In genomic region chr10:76668947-76669284, GRCm38 (mm10) we compare ENCODE assay signal across 9 mouse cellular contexts. TPM values are rescaled to one million over a fixed set of nuclear protein-coding genes. Genes with fewer than 3 reads are reported as not detected.
DNase-seq lines count a peak whose midpoint lies in the region; ATAC-seq lines count a peak whose summit lies in the region.
"Had no signal": no experiment of that assay in that cellular context is flagged by ENCODE, and none has a peak within 500 bp of the region (broad histone marks: within the 10 kb centered on the region; RNA-seq: fewer than 3 reads in every experiment).

No protein-coding gene starts in this region.

- no peak overlapping the region for H3K9ac ChIP-seq in liver, embryonic 11.5 days (ENCODE audit: low read depth, low read length)
- H3K9ac ChIP-seq: liver, embryonic 13.5 days had no signal

- no peaks in the 10 kb centered on the region for H3K27me3 ChIP-seq in liver, embryonic 11.5 days (replicated peaks; ENCODE audit: control insufficient read depth, insufficient read depth, low read length)
- H3K27me3 ChIP-seq: liver, embryonic 13.5 days had no signal

- peaks cover 6% of the 10 kb centered on the region; the same call in 1 of the 2 replicates for H3K9me3 ChIP-seq in liver, embryonic 11.5 days (ENCODE audit: control insufficient read depth, low read length)
- H3K9me3 ChIP-seq: liver, embryonic 13.5 days had no signal

- no peak overlapping the region for H3K4me2 ChIP-seq in liver, embryonic 11.5 days
- H3K4me2 ChIP-seq: liver, embryonic 13.5 days had no signal

- no peak overlapping the region for H3K27ac ChIP-seq in liver, embryonic 11.5 days (ENCODE audit: low read depth, low read length)
- H3K27ac ChIP-seq: liver, embryonic 13.5 days had no signal

- no peaks in the 10 kb centered on the region for H3K4me1 ChIP-seq in liver, embryonic 11.5 days (replicated peaks; ENCODE audit: control insufficient read depth, insufficient read depth, low read length)
- H3K4me1 ChIP-seq: liver, embryonic 13.5 days had no signal

- no peak for ATAC-seq in liver, embryonic 11.5 days (replicated peaks; ENCODE audit: low FRiP score)

- peak; percentile 46 for DNase-seq in testis, postnatal 10 days (ENCODE audit: low spot score)
- no peak for DNase-seq in testis, postnatal 14 days (ENCODE audit: low spot score)
- DNase-seq in gastrocnemius, postnatal 10 days, result peak; percentile 32
- peak; percentile 84 to 85 for DNase-seq in layer of hippocampus, adult 8-10 months (ENCODE audit: low spot score in 2 of 2)
- peak; percentile 76 for DNase-seq in ovary, postnatal 36 days (ENCODE audit: low spot score)
- DNase-seq in thymus, postnatal 10 days (ENCODE audit: low spot score in 2 of 2), result no peak
- no peak for DNase-seq in liver, embryonic 11.5 days (ENCODE audit: low spot score)
- DNase-seq in cerebellum, adult 11 months, result no peak
- DNase-seq: liver, embryonic 13.5 days had no signal

- no peak overlapping the region for H3K4me3 ChIP-seq in liver, embryonic 11.5 days (ENCODE audit: low read depth, low read length)
- H3K4me3 ChIP-seq: liver, embryonic 13.5 days had no signal

- H3K36me3 ChIP-seq in liver, embryonic 11.5 days (ENCODE audit: control insufficient read depth, insufficient read depth, low read length), result no peaks in the 10 kb centered on the region
- H3K36me3 ChIP-seq: liver, embryonic 13.5 days had no signal

- WGBS in liver, embryonic 11.5 days, result 41% methylated on average over 7 of the region's 7 CpGs

RNA-seq across cellular contexts. Expression of gene Col6a2, which starts 45.5 kb away (rescaled TPM):
- total RNA-seq in gastrocnemius, postnatal 10 days (2021), result 100 to 1,000 TPM; 352 to 417 TPM
- total RNA-seq in layer of hippocampus, adult 8-10 months (2022), result 1 to 10 TPM; 6.6 to 8.4 (median 7.7) TPM
- polyA plus RNA-seq in liver, embryonic 11.5 days (2014; fragmentation: Nextera tagmentation; extraction: Ambion mirVana), result 16.1 and 18.2 TPM in 2 replicates

RNA-seq across cellular contexts. Expression of gene Col6a1, which starts 57.1 kb away (rescaled TPM):
- total RNA-seq in gastrocnemius, postnatal 10 days (2021), result 100 to 1,000 TPM; 336 to 400 TPM
- total RNA-seq in layer of hippocampus, adult 8-10 months (2022), result 10 to 100 TPM; 31.2 to 46.8 (median 38.5) TPM
- 18.1 and 20.8 TPM in 2 replicates for polyA plus RNA-seq in liver, embryonic 11.5 days (2014; fragmentation: Nextera tagmentation; extraction: Ambion mirVana)

Comparison
In these comparisons a context has a peak if more than half of its experiments do, and no peak if none do; other contexts are left out.
1. DNase-seq: peak in testis, postnatal 10 days (single experiment), gastrocnemius, postnatal 10 days (single experiment), layer of hippocampus, adult 8-10 months (2 of 2) and ovary, postnatal 36 days (single experiment); none in testis, postnatal 14 days (single experiment), thymus, postnatal 10 days (0 of 2), liver, embryonic 11.5 days (single experiment) and cerebellum, adult 11 months (single experiment).
2. RNA of gene Col6a2, which starts 45.5 kb away (total RNA-seq): 352 to 417 TPM in gastrocnemius, postnatal 10 days; 6.6 to 8.4 TPM in layer of hippocampus, adult 8-10 months; every median in the first group is over 10 times any median in the second.
3. RNA of gene Col6a1, which starts 57.1 kb away (total RNA-seq): 336 to 400 TPM in gastrocnemius, postnatal 10 days; 31.2 to 46.8 TPM in layer of hippocampus, adult 8-10 months; every median in the first group is over 4 times any median in the second.